Mouse (Mus musculus) testis, postnatal 10 days (tissue): Measurements from ENCODE around the gene Isy1.

Experiments used
- DNase-seq: peaks from one replicate; pipeline ENCODE4 v3.0.0; 2021; ENCODE audit warnings: low spot score

Isy1 gene

GRCm38 (mm10) chr6:87804036-87804435 is 34.6 kb downstream of the Isy1 start:
- DNase-seq = no peak

DNA sequence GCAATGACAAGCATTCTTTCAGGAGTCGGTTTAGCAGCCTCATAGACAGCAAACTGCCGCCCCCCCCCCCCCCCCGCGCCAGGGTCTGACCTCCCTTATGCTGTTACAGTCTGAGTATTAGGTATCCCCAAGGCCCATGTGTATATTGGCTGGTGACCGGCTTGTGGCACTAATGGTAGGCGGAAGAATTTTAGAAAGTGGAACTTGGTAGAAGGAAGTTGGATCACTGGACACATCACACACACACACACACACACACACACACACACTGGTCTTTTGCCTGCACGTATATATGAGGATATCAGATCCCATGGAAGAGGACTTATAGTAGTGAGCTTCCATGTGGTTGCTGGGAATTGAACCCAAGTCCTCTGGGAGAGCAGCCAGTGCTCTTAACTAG is 36.1 kb downstream of the Isy1 start:
- no peak for DNase-seq

DNA sequence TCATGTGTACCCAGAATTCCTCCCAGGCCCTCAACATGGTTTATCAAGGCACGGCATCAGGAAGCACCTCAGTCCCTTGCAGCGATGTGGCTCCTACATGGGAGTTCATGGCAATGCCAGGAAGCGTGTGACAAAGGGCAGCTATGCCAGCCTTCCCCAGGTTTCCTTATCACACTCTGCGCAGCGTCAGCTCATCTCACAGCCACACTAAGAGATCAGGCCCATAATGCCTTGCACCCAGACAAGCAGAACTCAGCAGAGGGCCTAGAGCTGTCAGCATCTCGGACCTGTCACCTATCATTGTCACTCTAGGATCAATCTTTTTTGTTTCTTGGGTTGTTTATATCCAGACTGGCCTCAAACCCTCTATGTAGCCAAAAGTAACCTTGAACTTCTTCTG is 39.0 kb downstream of the Isy1 start:
- DNase-seq = no peak

DNA sequence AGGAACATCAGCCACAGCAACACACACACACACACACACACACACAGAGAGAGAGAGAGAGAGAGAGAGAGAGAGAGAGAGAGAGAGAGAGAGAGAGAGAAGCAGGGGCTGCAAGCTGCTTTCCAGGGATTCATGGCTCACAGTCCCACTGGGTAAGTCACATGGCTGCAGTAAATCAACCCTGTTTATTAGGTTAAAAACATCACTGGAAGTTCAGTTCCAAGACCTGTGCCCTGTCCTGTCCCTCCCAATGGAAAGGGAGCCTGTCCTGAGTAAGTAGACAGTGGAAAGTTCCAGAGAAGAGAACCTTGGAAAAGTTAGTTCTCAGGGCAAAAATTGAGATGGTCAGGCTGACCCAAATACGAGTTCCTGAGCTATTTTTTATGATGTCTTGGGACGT is 41.3 kb downstream of the Isy1 start:
- no peak for DNase-seq

DNA sequence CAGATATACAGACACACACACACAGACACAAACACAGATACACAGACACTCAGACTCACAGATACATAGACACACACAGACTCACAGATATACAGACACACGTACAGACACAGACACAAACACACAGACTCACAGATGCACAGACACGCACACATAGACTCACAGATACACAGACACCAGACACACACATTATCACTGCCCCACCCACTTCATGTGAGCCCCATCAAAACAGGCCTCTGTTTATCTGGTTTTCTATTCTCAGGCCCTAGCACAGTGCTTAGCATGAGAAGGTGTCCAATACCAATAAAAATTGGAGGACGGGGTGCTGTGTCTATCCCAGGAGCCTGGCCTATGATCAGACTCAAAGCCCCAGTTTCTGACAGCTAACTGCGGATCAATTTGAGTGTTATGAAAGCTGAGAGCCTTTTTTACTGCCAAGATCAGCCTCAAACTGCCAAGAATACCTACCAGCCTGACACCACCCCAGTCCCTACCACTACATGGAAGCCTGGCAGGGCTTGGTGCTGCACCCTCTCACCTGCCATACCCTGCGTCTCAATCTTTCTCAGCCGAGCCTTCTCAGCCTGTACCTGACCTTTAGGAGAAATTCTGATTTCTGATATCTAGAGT is 42.2 kb downstream of the Isy1 start:
- no peak for DNase-seq

- no peak for DNase-seq
Observed at GRCm38 (mm10) chr6:87795385-87796150, 43.0 kb downstream of the Isy1 start.

GRCm38 (mm10) chr6:87793821-87794510 is 44.6 kb downstream of the Isy1 start:
- DNase-seq = no peak

DNA sequence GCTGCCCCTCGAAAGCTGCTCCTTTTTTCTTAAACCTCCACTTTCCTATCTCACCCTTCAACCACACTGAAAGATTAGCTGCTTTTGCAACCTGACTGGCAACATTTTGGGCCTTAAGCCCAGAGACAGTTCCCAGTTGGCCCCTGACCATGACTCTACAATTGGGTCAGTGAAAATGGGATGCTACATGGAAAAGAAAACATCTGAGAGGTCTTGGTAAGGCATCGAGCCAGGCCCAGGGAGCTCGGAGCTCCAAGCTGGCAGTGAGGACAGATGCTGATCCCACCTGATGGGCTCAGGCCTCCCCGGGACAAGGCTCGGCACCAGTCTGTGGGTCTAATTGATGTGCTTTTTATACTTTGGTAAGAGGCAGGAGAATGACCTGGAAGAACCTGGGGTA is 46.8 kb downstream of the Isy1 start:
- DNase-seq = no peak

GRCm38 (mm10) chr6:87790779-87791480 is 47.7 kb downstream of the Isy1 start:
- DNase-seq = peak; percentile 55

DNA sequence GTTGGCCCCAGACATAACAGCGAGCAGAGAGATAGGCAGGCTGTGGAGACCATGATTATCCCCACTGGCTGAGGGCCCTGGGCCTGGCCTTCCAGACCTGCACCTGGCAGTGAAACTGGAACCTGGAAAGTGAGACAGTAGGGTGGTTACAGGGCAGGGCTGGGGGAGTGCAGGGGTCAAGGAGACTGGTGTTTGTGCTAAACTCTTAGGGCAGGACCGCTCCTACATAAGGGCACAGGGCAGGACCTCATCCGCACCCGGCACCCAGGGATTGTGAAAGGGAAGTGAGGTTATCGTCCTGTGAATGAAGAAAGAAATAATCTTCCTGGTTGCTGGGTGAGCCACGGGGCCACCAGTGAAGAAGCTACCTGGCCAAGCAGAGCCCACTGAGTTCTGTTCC is 48.8 kb downstream of the Isy1 start:
- DNase-seq = peak; percentile 36

- peak; percentile 53 for DNase-seq
Observed at GRCm38 (mm10) chr6:87788896-87789587, 49.6 kb downstream of the Isy1 start.

- peak; percentile 30 for DNase-seq
Observed at GRCm38 (mm10) chr6:87788266-87788895, 50.2 kb downstream of the Isy1 start.

GRCm38 (mm10) chr6:87787108-87787890 is 51.3 kb downstream of the Isy1 start:
- peak; percentile 42 for DNase-seq

DNA sequence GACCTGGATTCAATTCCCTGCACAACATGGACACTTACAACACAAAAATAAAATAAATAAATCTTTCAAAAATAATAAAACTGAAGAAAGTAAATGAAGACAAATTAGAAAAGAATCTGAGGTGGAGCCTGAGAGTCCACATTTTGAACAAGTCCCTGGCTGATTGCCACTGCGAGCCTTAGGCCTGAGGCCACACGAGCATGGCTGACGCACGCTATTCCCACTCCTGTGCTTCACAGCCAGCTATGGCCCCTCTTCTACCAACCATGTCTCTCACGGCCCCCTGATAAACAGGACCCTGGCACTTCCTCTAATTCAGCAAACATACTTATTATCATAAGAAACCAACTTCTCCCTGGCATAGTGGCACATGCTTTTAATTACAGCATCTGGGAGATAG is 52.0 kb downstream of the Isy1 start:
- DNase-seq = peak; percentile 51

DNA sequence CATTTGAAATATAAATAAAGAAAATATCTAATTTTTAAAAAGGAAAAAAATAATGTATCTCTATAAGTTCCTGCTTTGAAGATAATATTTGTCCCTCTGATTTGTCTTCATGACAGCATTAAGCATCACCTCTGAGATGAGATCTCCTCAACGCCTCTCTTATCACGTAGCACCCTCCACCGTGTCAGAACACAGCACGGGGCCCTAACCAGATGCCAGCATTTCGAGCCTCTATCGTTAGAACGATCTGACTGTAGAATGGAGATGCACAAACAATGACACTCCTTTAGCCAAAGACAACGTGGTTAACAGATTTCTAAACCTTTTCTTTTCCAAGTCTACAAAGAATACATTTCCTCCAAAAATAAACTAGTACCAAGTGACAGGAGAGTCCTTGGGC is 54.6 kb downstream of the Isy1 start:
- no peak for DNase-seq

DNA sequence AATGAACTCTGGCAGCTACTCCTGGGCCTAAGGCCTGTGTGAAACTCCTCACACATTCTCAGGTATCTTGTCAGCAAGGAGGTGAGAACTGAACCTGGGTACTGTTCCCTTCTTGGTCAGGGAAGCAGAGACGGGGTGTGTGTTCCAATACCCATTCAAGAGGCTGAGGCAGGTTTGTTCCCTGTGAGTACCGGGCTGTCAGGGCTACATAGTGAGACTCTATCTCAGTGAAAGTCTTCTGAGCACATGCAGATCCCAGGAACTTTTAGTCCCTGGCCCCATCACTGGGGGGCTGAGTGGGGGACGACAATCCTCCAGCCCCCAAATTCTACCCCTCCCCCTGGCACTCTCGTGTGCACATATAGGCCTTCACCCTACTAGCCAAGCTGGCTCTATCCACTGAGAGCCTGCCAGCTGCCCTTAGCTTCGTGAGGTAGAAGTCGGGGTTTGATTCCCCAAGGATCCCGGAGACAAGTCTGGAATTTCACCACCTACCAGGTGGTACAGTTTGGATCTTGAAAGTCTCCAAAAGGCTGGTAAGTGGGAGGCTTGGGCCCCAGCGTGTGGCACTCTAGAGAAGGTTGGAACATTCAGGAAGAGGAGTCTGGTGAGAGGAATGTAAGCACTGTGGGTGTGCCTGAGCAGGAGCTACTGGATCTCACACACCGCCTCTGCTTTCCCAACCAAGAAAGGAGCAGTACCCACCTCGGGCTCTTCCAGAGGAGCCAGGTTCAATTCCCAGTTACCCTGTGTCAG is 57.9 kb downstream of the Isy1 start:
- DNase-seq = no peak

- peak; percentile 45 for DNase-seq
Observed at GRCm38 (mm10) chr6:87779174-87780165, 59.1 kb downstream of the Isy1 start.

DNA sequence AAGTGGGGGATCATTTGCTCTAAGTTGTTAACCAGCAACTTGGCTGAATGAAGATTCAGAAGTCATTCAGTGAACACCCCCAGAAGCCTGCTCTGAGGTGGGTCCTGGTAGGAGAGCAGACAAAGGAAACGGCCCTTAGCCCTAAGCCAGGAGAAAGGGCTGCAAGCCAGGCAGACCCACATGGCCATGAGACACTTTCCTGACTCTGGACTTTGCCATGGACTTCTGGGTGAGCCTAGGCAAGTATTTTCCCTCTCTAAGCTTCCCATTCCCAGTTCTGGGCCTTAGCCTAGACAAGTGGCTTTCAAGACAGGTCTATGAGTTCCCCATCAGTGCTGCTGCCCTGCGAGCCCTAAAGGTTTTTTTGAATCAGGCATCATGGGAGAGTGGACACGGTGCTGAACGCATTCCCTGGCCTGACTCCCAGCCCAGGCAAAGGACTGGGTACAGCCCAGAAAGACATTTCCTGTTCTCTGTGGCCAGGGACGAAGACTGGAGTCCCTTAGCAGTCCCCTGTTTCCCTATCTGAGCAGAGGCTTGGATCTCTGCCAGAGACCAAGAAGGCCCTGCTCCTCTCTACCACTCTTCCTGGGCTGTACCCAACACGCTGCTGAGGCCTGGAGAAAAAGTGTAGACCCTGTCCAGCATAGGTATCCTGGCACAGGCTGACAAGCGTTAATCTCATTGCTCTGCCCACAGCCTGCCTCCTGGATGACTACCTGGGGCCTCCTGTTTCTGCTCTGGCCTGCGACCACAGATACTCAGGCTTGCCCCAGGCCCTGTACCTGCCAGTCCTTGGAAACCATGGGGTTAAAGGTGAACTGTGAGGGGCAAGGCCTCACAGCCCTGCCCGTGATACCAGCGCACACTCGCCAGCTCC is 60.1 kb downstream of the Isy1 start:
- DNase-seq = no peak
